Mouse (Mus musculus) bone marrow macrophage, adult 2 months (primary cell): Measurements from ENCODE around the gene Akap6. TPM values are rescaled to one million over a fixed set of nuclear protein-coding genes. Genes with fewer than 3 reads are reported as not detected.

Source experiments
- H3K27ac ChIP-seq: 2 replicates; pipeline ENCODE4 v1.5.1; 2012; ENCODE audit warnings: low read depth, low read length; ENCODE audit not compliant: insufficient read depth
- H3K4me1 ChIP-seq: 2 replicates; pipeline ENCODE4 v1.6.1; 2012; ENCODE audit warnings: low read length; ENCODE audit not compliant: control insufficient read depth, insufficient read depth
- H3K4me3 ChIP-seq: 2 replicates; pipeline ENCODE4 v1.5.1; 2012; ENCODE audit warnings: mild to moderate bottlenecking, low read length, moderate library complexity; ENCODE audit not compliant: insufficient read depth
- CTCF ChIP-seq: IDR thresholded peaks from 2 replicates; pipeline ENCODE4 v1.5.1; 2012; ENCODE audit warnings: low read depth, mild to moderate bottlenecking, low read length, moderate library complexity
- POLR2A ChIP-seq: IDR thresholded peaks from 2 replicates; pipeline ENCODE4 v1.6.1; 2012; ENCODE audit warnings: mild to moderate bottlenecking, low read depth, low read length, borderline replicate concordance
- polyA plus RNA-seq: library from polyadenylated mRNA; stranded (reverse); fragments of >200 nt; gene quantifications from 2 replicates; pipeline ENCODE4 v1.2.4, GENCODE M21; 2012; ENCODE audit not compliant: missing spikeins, insufficient read depth, insufficient read length

The Akap6 gene
- polyA plus RNA-seq, 1 experiment: 0.05 TPM

- Histone ChIP-seq H3K27ac (no peak overlapping the region), H3K4me1 (peaks cover 9% of the 10 kb centered on the region), H3K4me3 (no peak overlapping the region)
- no peak for TF ChIP-seq POLR2A
- TF ChIP-seq CTCF: no peak
Measured at GRCm38 (mm10) chr12:52692290-52692974, 6.8 kb upstream of the Akap6 start.

GRCm38 (mm10) chr12:52697407-52698109, 1.6 kb upstream of the Akap6 start:
- H3K27ac ChIP-seq: no peak overlapping the region
- peaks cover 14% of the 10 kb centered on the region for H3K4me1 ChIP-seq
- H3K4me3 ChIP-seq: no peak overlapping the region
- no peak for TF ChIP-seq POLR2A
- no peak for TF ChIP-seq CTCF

DNA sequence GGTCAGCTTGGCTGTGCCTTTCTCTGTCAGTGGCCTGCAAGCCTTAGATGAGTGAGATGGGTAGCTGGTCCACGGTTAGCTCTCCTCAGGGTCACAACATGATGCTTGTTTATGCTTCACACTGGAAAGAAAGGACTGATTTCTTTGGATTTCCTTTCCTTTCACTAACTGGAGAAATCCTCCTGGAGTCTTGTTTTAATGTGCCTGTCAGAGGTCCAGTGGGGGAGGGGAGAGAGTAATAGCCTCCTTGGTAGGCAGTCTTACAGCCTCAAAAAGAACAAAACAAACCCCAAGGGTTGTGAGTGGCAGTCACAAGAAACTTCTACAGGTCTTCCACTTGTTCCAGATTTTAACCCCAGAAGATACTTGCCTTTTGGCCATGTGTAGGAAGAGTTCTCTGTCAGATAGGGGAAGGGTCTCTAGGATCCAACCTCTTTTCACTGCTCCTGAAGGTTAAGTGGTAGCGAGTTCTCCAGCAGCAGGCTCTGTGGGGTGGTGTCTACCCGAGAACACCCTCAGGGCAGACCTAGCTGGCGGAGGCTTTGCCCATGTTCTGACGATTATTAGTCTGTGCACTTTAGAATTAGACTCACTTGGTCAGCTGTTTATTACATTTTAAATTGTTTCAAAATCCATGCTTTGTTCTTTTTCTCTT, 780 bp upstream of the Akap6 start:
- H3K27ac ChIP-seq: no peak overlapping the region
- TF ChIP-seq CTCF: no peak
- TF ChIP-seq POLR2A: no peak
- no peak overlapping the region for H3K4me3 ChIP-seq
- H3K4me1 ChIP-seq: peaks cover 15% of the 10 kb centered on the region

DNA sequence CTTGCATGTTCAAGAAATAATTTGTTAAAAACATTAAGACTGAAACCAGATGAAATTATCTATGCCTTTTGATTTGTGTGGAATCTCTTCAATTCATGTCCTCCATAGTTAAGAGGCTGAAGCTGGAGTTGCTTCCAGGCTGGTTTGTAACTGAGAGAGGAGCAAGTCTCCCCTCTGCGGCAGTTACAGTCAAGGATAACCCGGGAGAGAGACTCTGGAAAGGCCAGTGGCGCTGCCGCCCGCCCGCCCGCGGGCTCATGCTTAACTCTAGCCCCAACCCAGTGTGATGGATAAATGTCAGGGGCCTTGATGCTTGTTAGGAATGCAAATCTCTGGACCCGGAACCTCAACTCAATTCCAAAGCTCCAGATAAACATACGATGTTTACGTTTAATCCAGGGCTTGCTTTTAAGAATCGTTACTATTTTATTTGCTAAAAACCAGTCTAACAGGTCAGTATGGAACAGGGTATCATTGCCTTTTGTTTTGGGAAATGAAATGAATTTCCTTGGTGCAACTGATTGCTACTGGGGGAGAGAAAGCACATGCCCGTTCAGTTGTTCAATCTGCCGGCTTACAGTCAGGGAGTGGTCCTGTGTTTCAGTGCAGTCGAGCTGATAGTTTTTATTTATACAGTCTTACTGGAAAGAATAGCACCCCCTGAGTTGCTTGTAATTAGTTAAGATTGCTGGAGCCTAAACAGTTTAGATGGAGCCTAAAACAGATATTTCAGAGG, 946 bp downstream of the Akap6 start:
- peaks cover 15% of the 10 kb centered on the region for H3K4me1 ChIP-seq
- no peak overlapping the region for H3K4me3 ChIP-seq
- TF ChIP-seq CTCF: no peak
- TF ChIP-seq POLR2A: no peak
- no peak overlapping the region for H3K27ac ChIP-seq

DNA sequence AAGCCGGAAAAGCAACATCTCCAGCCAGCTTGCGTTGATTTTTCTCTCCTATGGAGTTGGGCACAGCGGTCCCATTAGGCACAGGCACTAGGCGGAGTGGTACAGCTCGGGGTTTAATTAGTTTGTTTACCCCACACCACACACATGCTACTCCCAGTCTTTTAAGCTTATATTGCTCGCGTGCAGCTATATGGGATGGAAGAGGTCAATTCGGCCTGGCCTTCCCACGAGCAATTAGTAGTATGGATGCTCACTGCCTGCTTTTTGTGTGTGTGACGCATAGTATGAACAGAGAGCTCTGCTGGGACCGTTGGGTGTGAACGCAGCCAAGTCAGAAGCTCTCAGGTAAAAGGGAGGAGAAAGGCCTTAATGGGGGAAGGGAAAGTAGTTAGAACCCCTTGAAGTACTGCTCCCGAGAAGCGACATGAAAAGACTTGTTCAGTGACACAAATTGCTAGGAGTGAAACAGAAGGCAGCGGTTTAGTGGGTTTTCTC, 1.6 kb downstream of the Akap6 start:
- Histone ChIP-seq H3K27ac (peak overlapping the region; percentile 32), H3K4me3 (no peak overlapping the region), H3K4me1 (peaks cover 15% of the 10 kb centered on the region)
- TF ChIP-seq CTCF (no peak), POLR2A (no peak)

GRCm38 (mm10) chr12:52701201-52701641, 2.0 kb downstream of the Akap6 start:
- no peak overlapping the region for H3K4me3 ChIP-seq
- H3K27ac ChIP-seq: peak overlapping the region; percentile 38
- H3K4me1 ChIP-seq: peaks cover 15% of the 10 kb centered on the region
- TF ChIP-seq POLR2A: no peak

DNA sequence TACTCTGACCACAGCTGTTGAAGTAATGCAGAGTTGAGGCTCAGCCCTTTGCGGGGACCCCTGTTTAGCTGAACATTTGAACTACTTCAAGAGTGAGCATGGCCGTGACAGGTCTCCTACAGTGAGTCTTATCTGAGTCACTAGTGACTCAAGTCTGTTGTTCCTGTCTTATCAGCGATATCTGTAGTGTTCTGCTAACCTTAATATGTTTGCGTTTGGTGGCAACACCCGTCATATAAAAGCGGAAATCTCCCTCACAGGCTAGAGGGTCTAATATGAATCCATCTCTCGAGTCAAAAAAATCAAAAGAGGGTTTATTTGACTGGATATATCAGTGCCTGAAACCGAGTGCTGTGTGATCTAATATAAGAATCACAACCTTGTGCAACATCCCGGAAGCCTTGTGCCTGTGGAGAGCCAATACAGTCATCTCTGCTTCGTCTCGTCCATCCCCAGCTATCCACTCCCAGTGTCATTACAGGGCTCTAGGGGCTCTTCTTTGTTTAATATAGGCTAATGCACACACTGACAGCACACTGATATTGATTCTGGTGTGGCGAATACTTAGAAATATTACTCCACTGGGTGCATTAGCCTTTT, 3.3 kb downstream of the Akap6 start:
- Histone ChIP-seq H3K4me3 (no peak overlapping the region), H3K4me1 (peaks cover 15% of the 10 kb centered on the region), H3K27ac (no peak overlapping the region)
- TF ChIP-seq CTCF (no peak), POLR2A (no peak)

GRCm38 (mm10) chr12:52704081-52704480, 4.9 kb downstream of the Akap6 start:
- H3K4me3 ChIP-seq: no peak overlapping the region
- TF ChIP-seq POLR2A: no peak
- TF ChIP-seq CTCF: no peak
- peaks cover 15% of the 10 kb centered on the region for H3K4me1 ChIP-seq
- H3K27ac ChIP-seq: no peak overlapping the region

DNA sequence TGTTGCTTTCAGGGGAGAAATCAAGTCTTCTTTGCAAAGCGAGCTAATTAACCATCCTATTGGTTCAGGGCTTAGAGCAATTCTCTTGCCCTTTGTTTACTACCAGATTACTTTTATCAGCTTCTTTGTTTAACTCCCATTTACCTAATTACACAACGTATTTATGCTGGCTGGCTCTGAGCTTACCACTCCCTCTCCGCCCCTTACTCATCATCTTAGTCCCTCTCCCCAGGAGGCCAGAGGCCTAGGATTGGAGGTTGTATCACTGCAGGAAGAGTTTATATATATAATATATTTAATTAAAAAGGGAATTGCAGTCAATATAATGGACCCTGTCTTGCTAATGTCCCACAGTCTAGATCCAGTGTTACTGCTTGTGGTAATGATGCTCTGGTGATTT, 5.6 kb downstream of the Akap6 start:
- TF ChIP-seq CTCF (no peak), POLR2A (no peak)
- H3K27ac ChIP-seq: no peak overlapping the region
- peaks cover 15% of the 10 kb centered on the region for H3K4me1 ChIP-seq
- no peak overlapping the region for H3K4me3 ChIP-seq
